Mouse (Mus musculus) lung, adult 10 weeks (tissue): Measurements from ENCODE around the gene Ltbr. TPM values are rescaled to one million over a fixed set of nuclear protein-coding genes. Genes with fewer than 3 reads are reported as not detected.

Experiments
- polyA plus RNA-seq: library from polyadenylated mRNA; stranded (reverse); fragments of 350-450 nt; fragmentation: Illumina TruSeq; extraction: RNeasy Lipid Tissue Mini Kit (QIAGEN cat#74804); gene quantifications from one replicate; pipeline ENCODE4 v1.2.3, GENCODE M21; 2014; ENCODE audit warnings: low read depth, low replicate concordance; ENCODE audit not compliant: insufficient read depth

Gene Ltbr
- 66.9 TPM for polyA plus RNA-seq

DNA sequence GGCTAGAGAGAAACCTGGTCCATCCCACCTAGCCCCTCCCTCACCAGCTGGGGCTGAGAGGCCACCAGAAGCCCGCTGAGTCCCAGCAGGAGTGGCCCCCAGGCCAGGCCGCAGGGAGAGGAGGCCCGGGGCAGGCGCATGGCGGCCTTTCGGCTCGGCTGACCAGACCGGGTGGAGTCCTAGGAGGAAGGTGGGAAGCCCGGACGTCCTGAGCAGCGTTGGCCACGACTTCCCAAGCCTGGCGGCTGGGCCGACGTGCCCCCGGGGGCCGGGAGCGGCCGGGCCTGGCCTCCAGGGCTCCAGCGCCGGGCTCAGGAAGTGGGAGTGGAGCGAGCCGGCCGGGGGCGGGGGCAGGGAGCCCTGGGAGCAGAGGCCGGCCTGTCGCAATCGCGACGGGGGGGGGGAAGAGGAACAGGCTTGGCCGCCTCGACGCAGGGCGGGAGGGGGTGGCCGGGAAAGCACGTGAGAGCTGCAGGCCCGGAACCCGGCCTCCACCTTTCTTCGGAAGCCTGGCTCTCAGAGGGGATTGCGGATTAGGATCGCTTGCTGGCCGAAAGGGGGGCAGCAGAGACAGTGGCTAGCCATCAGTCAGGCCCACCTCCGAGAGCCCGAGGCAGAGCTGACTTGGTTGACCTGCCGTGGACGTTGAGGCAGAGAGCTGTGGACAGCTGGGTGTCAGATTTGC lies at the start of gene Ltbr:
Ltbr (minus strand) TSS at position 340 of the 685 bp plus-strand sequence.

DNA sequence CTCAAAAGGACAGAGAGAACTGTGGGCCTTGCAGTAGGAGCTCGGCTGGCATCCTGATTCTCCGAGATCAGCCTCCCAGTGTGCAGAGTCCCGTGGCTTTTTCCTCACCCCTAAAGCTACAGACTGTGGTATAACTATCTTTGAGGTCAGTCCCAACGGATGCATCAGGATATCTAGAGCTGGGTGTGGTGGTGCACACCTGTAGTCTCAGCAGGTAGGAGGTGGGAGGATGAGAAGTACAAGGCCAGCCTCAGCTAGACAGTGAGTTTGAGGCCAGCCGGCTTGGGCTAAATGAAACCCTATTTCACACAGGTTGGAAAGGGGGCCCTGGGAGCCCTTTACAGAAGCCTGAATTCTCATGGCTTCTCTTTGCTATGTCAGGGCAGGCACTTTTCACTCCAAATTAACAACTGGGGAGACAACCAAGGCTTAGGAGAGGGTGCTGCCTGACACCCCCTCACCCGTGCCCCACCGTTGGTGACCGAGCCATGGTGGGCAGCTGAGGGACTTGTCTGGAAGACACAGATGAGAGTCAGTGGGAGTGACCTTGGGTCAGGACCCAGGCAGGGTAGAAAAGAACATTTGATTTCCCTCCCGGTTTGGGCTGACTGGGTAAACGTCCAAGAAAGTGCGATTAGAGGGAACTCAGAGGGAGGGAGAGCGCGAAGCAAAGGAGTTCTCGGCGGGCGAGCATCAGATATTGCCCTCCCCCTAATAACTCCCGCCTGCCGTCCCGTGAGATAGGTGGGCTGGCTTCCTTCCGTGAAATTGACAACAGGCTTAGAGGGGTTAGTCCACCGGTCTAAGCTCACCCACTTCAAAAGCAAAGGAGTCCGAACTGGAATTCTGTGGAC lies 35.3 kb upstream of the Ltbr start, which contains the start of gene Tnfrsf1a:
Tnfrsf1a (plus strand) TSS at position 642 of the 854 bp plus-strand sequence.

DNA sequence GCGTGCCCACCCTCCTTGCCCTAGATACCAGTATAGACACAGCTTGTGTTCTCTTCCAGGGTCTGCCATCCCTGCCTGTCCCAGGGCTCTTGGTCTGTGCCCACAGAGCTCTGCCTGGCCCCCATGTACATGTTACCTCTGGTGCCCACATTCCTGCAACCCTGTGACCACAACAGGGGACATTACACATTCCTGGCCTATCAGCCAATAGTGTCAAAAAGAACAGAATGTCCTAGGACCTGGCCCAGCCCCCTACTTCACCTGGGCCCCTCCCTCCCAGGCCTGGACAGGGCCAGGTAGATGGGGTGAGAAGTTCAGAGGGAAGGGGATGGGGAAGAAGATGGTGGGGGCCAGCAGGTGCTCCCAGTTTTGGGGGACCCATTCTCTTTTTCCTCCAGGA lies 6.6 kb upstream of the Ltbr start, which contains the start of gene Scnn1a:
Scnn1a (plus strand) TSS at position 337 of the 400 bp plus-strand sequence.

DNA sequence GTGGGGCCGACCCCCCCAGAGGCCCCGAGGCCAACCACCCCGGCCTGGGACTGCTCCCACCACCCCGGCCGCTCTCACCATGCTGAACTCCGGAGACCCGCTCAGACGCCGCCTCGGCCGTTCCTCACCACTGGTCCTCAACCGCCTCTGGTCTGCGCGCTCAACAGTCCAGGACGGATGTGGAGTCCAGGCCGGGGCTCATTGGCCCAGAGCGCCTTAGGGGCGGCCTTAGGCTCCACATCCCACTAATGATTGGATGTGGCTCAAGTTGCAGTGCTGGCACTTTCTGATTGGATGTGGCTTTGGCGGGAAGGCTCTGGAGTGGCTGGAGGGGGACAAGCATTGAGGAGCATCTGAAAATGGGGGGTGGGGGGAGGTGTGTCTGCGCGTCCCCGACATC lies 27.8 kb downstream of the Ltbr start, which contains the start of gene Tuba3a:
Tuba3a (minus strand) TSS at position 153 of the 400 bp plus-strand sequence.

Other genes starting within 250 kb of the Ltbr start
- gene Lpar5, start 246.0 kb downstream of the Ltbr start, polyA plus RNA-seq = 0.61 TPM
- gene Chd4, start 217.9 kb downstream of the Ltbr start, polyA plus RNA-seq = 28.2 TPM
- gene Nop2, start 182.0 kb downstream of the Ltbr start, polyA plus RNA-seq = 11.0 TPM
- 8.6 TPM for gene Iffo1, start 168.6 kb downstream of the Ltbr start, polyA plus RNA-seq
- gene Gapdh, start 147.4 kb downstream of the Ltbr start, polyA plus RNA-seq = 405 TPM
- 5.2 TPM for gene Ncapd2, start 122.2 kb downstream of the Ltbr start, polyA plus RNA-seq
- 67.2 TPM for gene Mrpl51, start 122.1 kb downstream of the Ltbr start, polyA plus RNA-seq
- gene Vamp1, start 98.3 kb downstream of the Ltbr start, polyA plus RNA-seq = 3.8 TPM
- gene Tapbpl, start 82.0 kb downstream of the Ltbr start, polyA plus RNA-seq = 20.4 TPM
- gene Cd27, start 76.9 kb downstream of the Ltbr start, polyA plus RNA-seq = 4.9 TPM
- gene Tuba3a, start 27.8 kb downstream of the Ltbr start, polyA plus RNA-seq = not detected
- gene Scnn1a, start 6.8 kb upstream of the Ltbr start, polyA plus RNA-seq = 82.4 TPM
- 94.3 TPM for gene Tnfrsf1a, start 35.5 kb upstream of the Ltbr start, polyA plus RNA-seq
- 0.72 TPM for gene Plekhg6, start 66.9 kb upstream of the Ltbr start, polyA plus RNA-seq
- 564 TPM for gene Cd9, start 180.9 kb upstream of the Ltbr start, polyA plus RNA-seq
- 163 TPM for gene Vwf, start 232.9 kb upstream of the Ltbr start, polyA plus RNA-seq